Mouse (Mus musculus) layer of hippocampus, adult 9-10 months (tissue): ENCODE results near the gene Optc.

Experiments
- DNase-seq: peaks from one replicate; pipeline ENCODE4 v3.0.0; 2022; ENCODE audit warnings: low spot score

Gene Optc

GRCm38 (mm10) chr1:133907949-133908658 is at the start of gene Optc:
TSS of gene Optc (minus strand) at chr1:133907999.
- DNase-seq = peak; percentile 60

GRCm38 (mm10) chr1:133954009-133954408 is 46.2 kb upstream of the Optc start:
- no peak for DNase-seq

DNA sequence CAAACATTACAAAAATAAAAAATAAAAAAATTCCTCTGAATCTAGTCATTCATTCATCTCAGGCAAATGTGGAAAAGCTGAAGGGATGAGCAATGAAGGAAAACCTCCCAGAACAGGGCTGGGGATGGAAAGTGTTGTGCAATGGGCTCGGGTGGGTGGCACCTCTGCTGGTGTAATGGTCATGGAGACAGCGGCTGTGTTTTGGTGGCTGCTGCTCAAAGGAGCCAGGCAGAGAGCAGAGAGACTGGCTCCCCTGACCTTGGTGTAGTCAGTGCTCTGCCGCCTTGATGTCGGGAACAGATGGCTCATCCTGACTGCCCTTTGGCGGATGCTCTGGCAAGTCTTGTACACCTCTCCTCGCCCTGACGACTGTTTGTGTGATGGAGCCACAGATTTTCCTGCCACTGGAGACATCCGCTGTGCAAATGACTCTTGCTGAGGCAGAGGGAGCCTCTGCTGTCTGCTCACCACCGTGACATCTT is 45.5 kb upstream of the Optc start:
- no peak for DNase-seq

- DNase-seq = no peak
Observed at GRCm38 (mm10) chr1:133951598-133951997, 43.8 kb upstream of the Optc start.

- DNase-seq = no peak
Observed at GRCm38 (mm10) chr1:133950061-133950782, 42.4 kb upstream of the Optc start.

DNA sequence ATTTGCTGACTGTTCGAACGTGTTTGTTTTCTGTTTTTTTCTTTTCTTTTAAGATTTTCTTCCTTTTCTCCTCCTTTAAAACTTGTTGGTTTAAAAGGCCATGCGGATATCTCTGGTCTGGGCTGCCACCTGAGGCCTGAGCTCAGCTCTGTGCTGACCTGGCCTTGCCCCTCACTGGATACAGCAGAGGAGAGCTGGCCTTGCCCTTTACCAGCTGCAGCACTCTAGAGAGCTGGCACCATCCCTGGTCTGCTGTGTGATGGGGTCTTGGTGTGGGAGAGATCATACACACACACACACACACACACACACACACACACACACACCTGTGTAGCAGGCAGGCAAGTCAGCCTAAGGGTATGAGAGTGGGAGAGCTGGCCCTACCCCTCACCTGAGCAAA is 37.3 kb upstream of the Optc start:
- DNase-seq = no peak

- no peak for DNase-seq
Observed at GRCm38 (mm10) chr1:133941904-133942303, 34.1 kb upstream of the Optc start.

- no peak for DNase-seq
Observed at GRCm38 (mm10) chr1:133941158-133941860, 33.5 kb upstream of the Optc start.

DNA sequence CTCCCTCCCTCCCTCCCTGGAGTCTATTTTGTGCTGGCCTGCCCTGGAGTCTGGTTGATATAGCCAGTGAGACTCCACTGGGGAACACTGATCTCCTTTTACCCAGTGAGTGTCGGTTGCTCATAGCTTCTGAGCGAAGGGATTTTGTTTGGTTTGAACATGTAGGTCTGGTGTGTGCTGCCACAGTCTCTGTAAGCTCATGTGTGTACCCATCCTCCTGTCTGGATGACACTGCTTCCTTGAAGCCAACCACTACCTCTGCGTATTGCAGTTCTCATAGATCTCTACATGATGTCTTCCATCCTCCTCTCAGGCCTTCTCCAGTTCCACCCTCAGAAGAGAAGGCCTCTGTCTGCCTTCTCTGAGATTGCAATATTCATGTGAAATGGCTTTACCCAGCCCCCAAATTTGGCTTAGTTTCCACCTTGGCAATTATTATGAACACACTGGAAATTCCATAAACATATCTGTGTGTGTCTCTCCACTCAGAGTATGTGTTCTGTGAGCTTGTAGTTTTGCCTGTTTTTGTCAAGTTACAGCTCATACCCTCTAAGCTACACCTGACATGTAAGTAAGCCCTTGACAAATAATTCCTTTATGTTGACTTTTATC is 32.8 kb upstream of the Optc start:
- DNase-seq = no peak

DNA sequence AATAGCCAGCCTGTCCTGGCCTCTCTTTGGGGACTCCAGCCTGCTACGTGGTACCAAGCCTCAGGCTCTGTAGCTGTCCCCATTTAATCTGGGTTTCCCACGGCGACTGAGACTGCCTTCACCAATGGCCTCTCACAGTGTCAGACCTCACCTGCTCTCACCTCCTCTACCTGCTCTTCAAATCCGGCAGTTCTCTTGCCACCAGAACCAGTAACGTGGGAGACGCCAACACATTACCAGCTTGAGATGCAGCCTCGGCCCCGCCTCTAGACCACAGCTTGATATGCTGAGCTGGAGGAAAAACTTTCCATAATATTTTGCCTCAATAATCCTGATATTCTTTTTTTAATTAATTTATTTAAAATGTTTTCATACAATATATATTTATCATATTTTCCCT is 31.9 kb upstream of the Optc start:
- no peak for DNase-seq

DNA sequence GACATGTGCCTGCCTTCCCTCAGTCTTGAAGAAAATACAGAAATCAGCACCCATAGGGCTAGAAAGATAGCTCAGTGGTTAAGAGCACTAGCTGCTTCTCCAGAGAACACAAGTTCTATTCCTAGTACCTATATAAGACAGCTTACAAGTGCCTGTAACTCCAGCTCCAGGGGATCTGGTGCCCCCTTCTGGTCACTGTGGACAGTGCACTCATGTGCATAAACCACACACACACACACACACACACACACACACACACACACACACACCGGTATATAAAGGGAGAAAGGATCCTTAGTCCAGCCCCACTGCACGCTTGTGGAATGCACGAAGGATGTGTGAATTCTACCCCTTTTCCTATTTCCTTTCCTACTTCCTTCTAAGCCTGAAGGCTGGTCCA is 28.4 kb upstream of the Optc start:
- DNase-seq = no peak

- no peak for DNase-seq
Observed at GRCm38 (mm10) chr1:133934354-133934963, 26.7 kb upstream of the Optc start.

DNA sequence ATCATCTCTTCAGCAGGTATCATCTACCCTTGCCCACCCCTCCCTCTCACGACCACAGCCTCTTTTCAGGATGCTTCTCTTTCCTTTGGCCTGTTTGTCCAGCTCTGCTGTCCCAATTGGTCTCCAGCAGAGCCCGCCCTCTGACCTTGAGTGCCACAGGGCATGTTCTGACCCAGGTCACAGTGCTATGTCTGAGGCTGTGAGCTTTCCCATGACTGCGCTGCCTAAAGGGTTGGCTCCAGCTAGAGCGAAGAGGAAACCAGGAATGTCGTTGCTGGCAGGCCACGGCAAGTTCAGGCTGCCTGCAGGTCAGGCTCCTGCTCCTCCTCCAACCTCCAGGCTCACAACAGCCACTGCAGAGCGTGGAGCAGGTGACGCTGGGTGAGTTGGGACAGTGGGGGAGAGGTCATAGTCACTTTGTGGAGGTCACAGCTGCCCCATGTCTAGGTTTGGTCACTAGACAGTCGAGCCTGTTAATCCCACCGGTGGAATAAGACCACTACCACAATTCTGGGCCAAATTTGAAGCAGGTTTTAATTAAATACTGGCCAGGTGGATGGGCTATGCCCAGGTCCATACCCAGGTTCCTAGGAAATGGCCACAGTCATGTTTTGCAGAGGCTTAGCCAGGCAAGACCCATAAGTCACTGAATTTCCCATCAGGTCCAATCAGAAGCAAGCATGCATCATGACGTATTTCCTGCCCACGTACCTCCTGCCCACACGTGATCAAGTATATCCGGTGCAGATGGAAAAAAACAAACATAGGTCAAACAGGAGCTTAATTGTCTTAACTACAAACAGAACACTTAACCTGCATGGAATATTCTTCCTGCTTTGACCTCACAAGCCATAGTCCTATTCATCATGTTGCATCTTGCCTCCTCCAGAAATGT is 25.7 kb upstream of the Optc start:
- DNase-seq = no peak

DNA sequence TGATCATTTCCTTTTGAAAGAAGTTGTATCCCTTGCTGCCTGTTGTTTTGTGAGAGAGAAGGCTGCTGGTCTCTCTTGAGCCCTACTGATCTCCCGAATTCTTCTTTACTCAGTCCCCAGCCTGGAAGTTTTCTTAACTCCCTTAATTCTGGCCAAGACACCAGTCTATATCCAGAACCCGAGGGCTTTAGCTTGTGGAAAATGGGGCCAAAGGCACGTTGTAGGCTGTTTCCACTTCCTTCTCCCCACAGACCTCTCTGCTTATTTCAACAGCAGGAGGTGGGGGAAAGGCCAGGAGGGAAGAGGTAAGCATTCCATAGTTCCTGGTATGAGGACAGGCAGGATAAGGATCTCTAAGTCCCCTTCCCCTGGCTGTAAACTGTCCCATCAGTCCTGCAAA is 22.2 kb upstream of the Optc start:
- DNase-seq = no peak

- no peak for DNase-seq
Observed at GRCm38 (mm10) chr1:133925223-133925622, 17.4 kb upstream of the Optc start.

- DNase-seq = no peak
Observed at GRCm38 (mm10) chr1:133924141-133924875, 16.5 kb upstream of the Optc start.

GRCm38 (mm10) chr1:133923071-133923470 is 15.3 kb upstream of the Optc start:
- DNase-seq = no peak

DNA sequence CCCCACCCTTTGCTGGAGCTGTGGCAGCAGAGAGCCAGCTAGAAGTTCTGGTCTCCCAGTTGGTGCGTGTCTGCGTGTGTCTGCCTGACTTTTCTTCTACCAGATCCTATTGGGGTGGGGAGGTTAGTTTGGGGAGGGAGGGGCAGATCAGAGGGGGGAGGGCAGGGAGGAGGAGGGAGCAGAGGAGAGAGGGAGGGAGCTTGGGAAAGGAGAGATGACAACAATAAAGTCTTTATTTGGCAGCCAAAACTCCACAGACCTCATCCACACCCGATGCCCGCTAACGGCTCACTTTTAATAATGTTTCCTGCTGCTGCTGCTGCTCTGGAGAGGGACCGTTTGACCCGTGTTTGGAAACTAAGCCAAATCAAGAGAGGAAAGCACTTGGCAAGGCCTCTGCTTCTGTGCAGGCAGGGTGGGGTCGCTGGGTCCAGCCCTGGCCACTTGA is 13.5 kb upstream of the Optc start, which contains the start of gene Prelp:
TSS of gene Prelp (minus strand) at position 111 of the 448 bp plus-strand sequence.
- DNase-seq = no peak

DNA sequence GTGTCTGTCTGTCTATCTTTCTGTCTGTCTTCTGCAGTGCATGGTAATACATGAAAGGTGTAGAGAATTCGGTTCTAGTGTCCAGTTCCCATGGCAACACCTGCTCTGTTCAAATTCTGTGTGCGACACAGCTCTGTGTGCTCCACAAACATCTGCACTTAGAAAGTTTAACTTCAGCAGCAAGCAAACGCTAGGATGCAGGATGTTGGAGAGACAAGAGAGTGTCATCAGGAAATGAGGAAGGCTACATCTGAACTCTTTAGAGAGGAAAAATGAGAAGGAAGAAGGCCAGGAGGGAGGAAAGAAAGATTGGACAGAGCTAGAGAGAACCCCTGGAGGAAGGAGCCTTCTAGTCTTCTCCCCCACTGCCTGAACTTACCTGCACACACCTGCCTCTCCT is 13.1 kb upstream of the Optc start:
- no peak for DNase-seq

DNA sequence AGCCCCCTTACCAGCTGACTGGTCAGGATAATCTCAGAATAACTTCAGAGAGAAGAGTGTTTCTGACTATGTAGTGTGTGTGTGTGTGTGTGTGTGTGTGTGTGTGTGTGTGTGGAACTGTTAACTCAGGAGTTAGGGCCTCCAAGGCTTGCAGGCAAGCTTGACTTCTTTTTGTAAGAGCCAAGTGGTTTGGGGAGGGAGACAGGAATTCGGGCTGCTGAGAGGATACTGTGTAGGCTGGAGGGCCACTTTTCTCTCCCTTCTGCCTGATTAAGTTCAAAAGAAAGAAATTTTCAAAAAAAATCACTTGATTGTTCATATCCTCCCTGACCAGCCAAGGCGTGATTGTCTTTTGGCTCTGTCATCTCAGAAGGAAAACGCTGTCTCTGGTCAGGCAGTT is 12.6 kb upstream of the Optc start:
- DNase-seq = no peak
